Mouse (Mus musculus): Measurements from ENCODE around the gene Disp1.

Disp1 gene

GRCm38 (mm10) chr1:183117827-183118825 lies 103.2 kb downstream of the Disp1 start:
- DNase-seq, result peak; percentile 30

GRCm38 (mm10) chr1:183116946-183117826 lies 104.1 kb downstream of the Disp1 start:
- DNase-seq, result no peak

- no peak for DNase-seq
These were observed 104.9 kb downstream of the Disp1 start for GRCm38 (mm10) chr1:183116441-183116840.

- peak; percentile 50 for DNase-seq
These were observed 106.2 kb downstream of the Disp1 start for GRCm38 (mm10) chr1:183115076-183115475.

GRCm38 (mm10) chr1:183114554-183114953 lies 106.8 kb downstream of the Disp1 start:
- DNase-seq, result peak; percentile 21

GRCm38 (mm10) chr1:183113546-183113945 lies 107.8 kb downstream of the Disp1 start:
- DNase-seq, result peak; percentile 39

GRCm38 (mm10) chr1:183107476-183107875 lies 113.8 kb downstream of the Disp1 start:
- peak; percentile 58 for DNase-seq

GRCm38 (mm10) chr1:183104696-183105095 lies 116.6 kb downstream of the Disp1 start:
- no peak for DNase-seq

GRCm38 (mm10) chr1:183102775-183103174 lies 118.5 kb downstream of the Disp1 start:
- peak; percentile 51 for DNase-seq

- DNase-seq, result peak; percentile 31
These were observed 119.2 kb downstream of the Disp1 start for GRCm38 (mm10) chr1:183102153-183102552.

GRCm38 (mm10) chr1:183101371-183101770 lies 120.0 kb downstream of the Disp1 start:
- DNase-seq, result no peak

- no peak for DNase-seq
These were observed 121.1 kb downstream of the Disp1 start for GRCm38 (mm10) chr1:183100245-183100644.

- no peak for DNase-seq
These were observed 121.6 kb downstream of the Disp1 start for GRCm38 (mm10) chr1:183099686-183100085.

GRCm38 (mm10) chr1:183097606-183098005 lies 123.7 kb downstream of the Disp1 start:
- DNase-seq, result no peak

GRCm38 (mm10) chr1:183095454-183096088 lies 125.8 kb downstream of the Disp1 start:
- DNase-seq, result no peak

- no peak for DNase-seq
These were observed 129.0 kb downstream of the Disp1 start for GRCm38 (mm10) chr1:183092296-183092695.

- DNase-seq, result no peak
These were observed 130.1 kb downstream of the Disp1 start for GRCm38 (mm10) chr1:183091203-183091602.

GRCm38 (mm10) chr1:183088661-183089060 lies 132.7 kb downstream of the Disp1 start:
- DNase-seq, result no peak

GRCm38 (mm10) chr1:183086843-183087242 lies 134.5 kb downstream of the Disp1 start:
- no peak for DNase-seq

- DNase-seq, result no peak
These were observed 137.0 kb downstream of the Disp1 start for GRCm38 (mm10) chr1:183084085-183085050.

- DNase-seq, result no peak
These were observed 138.9 kb downstream of the Disp1 start for GRCm38 (mm10) chr1:183082436-183082835.

- DNase-seq, result no peak
These were observed 140.2 kb downstream of the Disp1 start for GRCm38 (mm10) chr1:183081126-183081525.
